Mouse (Mus musculus) intestine, postnatal 0 days (tissue): ENCODE measurements around the gene Gzmd. TPM values are rescaled to one million over a fixed set of nuclear protein-coding genes. Genes with fewer than 3 reads are reported as not detected.
A peak's percentile ranks its signal among the peaks of the same experiment; 100 is the strongest.

Experiments used
- ATAC-seq: fragments of 200-750 bp; cut with Nextera tagmentation; 2 replicates; pipeline ENCODE4 v1.8.0; 2017; ENCODE audit warnings: mild to moderate bottlenecking, moderate TSS enrichment, moderate library complexity
- H3K27ac ChIP-seq: fragments of 300-500 bp; sonication (generic); 2 replicates; pipeline ENCODE4 v1.5.1; 2014; ENCODE audit warnings: mild to moderate bottlenecking, low read depth, low read length, moderate library complexity
- H3K27me3 ChIP-seq: fragments of 300-500 bp; sonication (generic); replicated peaks from 2 replicates; pipeline ENCODE4 v1.6.1; 2014; ENCODE audit warnings: low read length, mixed read lengths; ENCODE audit not compliant: control insufficient read depth, insufficient read depth
- H3K36me3 ChIP-seq: fragments of 300-500 bp; sonication (generic); 2 replicates; pipeline ENCODE4 v1.6.1; 2014; ENCODE audit warnings: mild to moderate bottlenecking, moderate library complexity; ENCODE audit not compliant: control insufficient read depth, insufficient read depth
- H3K4me1 ChIP-seq: fragments of 300-500 bp; sonication (generic); replicated peaks from 2 replicates; pipeline ENCODE4 v1.6.1; 2014; ENCODE audit warnings: antibody characterized with exemption, low read length, mixed read lengths; ENCODE audit not compliant: control insufficient read depth, insufficient read depth
- H3K4me2 ChIP-seq: fragments of 300-500 bp; sonication (generic); replicated peaks from 2 replicates; pipeline ENCODE4 v1.6.1; 2014; ENCODE audit warnings: low read depth, mild to moderate bottlenecking, moderate library complexity
- H3K4me3 ChIP-seq: fragments of 300-500 bp; sonication (generic); 2 replicates; pipeline ENCODE4 v1.5.1; 2014; ENCODE audit warnings: low read depth, low read length
- H3K9ac ChIP-seq: fragments of 300-500 bp; sonication (generic); 2 replicates; pipeline ENCODE4 v1.6.1; 2014; ENCODE audit warnings: mild to moderate bottlenecking, low read depth, low read length
- H3K9me3 ChIP-seq: fragments of 300-500 bp; sonication (generic); 2 replicates; pipeline ENCODE4 v1.6.1; 2016; ENCODE audit warnings: mixed run types; ENCODE audit not compliant: control insufficient read depth
- CTCF ChIP-seq: sonication (generic); IDR thresholded peaks from 2 replicates; pipeline ENCODE4 v1.5.1; 2016; ENCODE audit warnings: low read depth, mild to moderate bottlenecking, control low read depth, antibody characterized with exemption, moderate library complexity
- WGBS: fragments of 180-500 bp; shearing (Covaris S2); extraction: QIAGEN DNeasy Blood & Tissue Kit; methylation state at CpG from one replicate; pipeline ENCODE4 v1.1.7; 2014; 5-methylcytosine and 5-hydroxymethylcytosine counted together
- polyA plus RNA-seq: library from polyadenylated mRNA; unstranded; fragments of >200 nt; fragmentation: Nextera tagmentation; extraction: Ambion mirVana; gene quantifications from 2 replicates; pipeline ENCODE4 v1.2.1, GENCODE M21; 2015

Gene Gzmd
- polyA plus RNA-seq, 1 experiment from 2014 or later = not detected

- no peak for TF ChIP-seq CTCF
- Histone ChIP-seq H3K4me1 (no peaks in the 10 kb centered on the region), H3K9ac (no peak overlapping the region), H3K27ac (no peak overlapping the region), H3K36me3 (no peaks in the 10 kb centered on the region), H3K27me3 (no peaks in the 10 kb centered on the region), H3K9me3 (no peaks in the 10 kb centered on the region), H3K4me3 (no peak overlapping the region), H3K4me2 (no peak overlapping the region)
- ATAC-seq = no peak
- 82% methylated on average over 13 of the region's 13 CpGs for WGBS
These were observed 26.8 kb downstream of the Gzmd start for GRCm38 (mm10) chr14:56105447-56106180.

- no peak overlapping the region for H3K4me3 ChIP-seq
- WGBS = 68% methylated on average over 5 of the region's 5 CpGs
These were observed 27.4 kb downstream of the Gzmd start for GRCm38 (mm10) chr14:56105016-56105415.

DNA sequence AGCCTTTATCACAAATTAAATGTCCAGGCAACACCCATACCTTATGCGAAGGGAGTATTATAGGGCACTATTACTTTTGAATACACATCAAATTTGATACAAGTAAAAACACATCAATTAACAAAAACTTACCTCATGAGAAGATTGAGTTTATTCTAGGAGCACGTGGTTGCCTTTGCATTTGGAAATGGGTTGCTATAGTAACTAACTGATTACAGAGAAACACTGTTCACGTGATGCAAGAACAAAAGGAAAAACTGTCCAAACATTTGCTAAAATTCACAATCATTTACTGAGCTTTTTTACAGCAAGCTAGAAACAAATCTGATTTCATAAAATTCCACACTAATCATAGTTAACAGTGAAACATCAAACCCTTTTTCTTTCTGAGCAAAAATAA, 29.0 kb downstream of the Gzmd start:
- no peak overlapping the region for H3K4me3 ChIP-seq
- H3K4me1 ChIP-seq = no peaks in the 10 kb centered on the region
- no peak overlapping the region for H3K4me2 ChIP-seq
- H3K9ac ChIP-seq = no peak overlapping the region
- H3K9me3 ChIP-seq = no peaks in the 10 kb centered on the region
- no peaks in the 10 kb centered on the region for H3K27me3 ChIP-seq
- no peak for ATAC-seq
- no peak for TF ChIP-seq CTCF
- H3K27ac ChIP-seq = no peak overlapping the region
- no peaks in the 10 kb centered on the region for H3K36me3 ChIP-seq
- WGBS = 59% methylated on average over 3 of the region's 3 CpGs

More at GRCm38 (mm10) chr14:56105016-56105415, 27.4 kb downstream of the Gzmd start:
- Histone ChIP-seq H3K4me1 (no peaks in the 10 kb centered on the region), H3K4me2 (no peak overlapping the region), H3K27ac (no peak overlapping the region), H3K36me3 (no peaks in the 10 kb centered on the region), H3K9ac (no peak overlapping the region), H3K27me3 (no peaks in the 10 kb centered on the region), H3K9me3 (no peaks in the 10 kb centered on the region)
- no peak for ATAC-seq
- no peak for TF ChIP-seq CTCF

DNA sequence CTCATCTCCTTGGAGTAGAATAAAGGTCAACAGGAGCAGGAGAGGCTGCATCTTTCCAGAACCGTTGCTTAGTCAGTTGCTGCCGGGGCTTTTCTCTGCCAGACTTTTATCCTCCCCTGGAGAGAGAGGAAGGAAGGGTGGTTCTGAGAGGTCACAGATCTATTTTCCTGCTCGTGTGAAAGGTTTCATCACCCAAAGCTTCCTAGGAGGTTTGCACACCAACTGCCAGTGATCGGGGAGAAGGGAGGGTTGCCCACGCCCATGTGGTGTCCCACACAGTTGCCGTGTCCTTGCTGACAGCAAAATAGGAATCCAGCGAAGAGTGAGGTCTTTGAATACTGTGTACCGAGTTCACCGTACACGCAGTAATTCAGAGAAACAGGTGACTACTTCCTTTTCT, 30.0 kb downstream of the Gzmd start, which contains the start of gene Ctsg:
TSS of gene Ctsg (minus strand) at position 189 of the 400 bp plus-strand sequence.
- ATAC-seq = no peak
- Histone ChIP-seq H3K27ac (no peak within 1 kb of the TSS), H3K9ac (no peak within 1 kb of the TSS), H3K4me2 (no peak within 1 kb of the TSS), H3K27me3 (no peaks in the 10 kb centered on the region), H3K36me3 (no peaks in the 10 kb centered on the region), H3K4me3 (no peak within 1 kb of the TSS), H3K9me3 (no peaks in the 10 kb centered on the region), H3K4me1 (no peaks in the 10 kb centered on the region)
- TF ChIP-seq CTCF = no peak
- WGBS = 66% methylated on average over 10 of the region's 10 CpGs

DNA sequence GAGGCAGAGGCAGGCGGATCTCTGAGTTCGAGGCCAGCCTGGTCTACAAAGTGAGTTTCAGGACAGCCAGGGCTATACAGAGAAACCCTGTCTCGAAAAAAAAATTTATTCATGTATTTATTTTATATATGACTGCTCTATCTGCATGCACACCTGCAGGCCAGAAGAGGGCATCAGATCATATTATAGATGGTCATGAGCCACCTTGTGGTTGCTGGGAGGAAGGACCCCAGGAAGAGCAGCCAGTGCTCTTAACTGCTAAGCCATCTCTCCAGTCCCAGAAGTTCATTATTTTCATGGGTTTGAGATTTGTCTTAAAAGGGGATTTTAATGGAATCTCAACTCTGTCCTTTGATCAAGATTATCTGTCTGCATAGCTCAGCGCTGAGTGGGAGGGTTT, 33.5 kb downstream of the Gzmd start:
- H3K9ac ChIP-seq = no peak overlapping the region
- no peak overlapping the region for H3K4me3 ChIP-seq
- peak; percentile 68 for TF ChIP-seq CTCF

DNA sequence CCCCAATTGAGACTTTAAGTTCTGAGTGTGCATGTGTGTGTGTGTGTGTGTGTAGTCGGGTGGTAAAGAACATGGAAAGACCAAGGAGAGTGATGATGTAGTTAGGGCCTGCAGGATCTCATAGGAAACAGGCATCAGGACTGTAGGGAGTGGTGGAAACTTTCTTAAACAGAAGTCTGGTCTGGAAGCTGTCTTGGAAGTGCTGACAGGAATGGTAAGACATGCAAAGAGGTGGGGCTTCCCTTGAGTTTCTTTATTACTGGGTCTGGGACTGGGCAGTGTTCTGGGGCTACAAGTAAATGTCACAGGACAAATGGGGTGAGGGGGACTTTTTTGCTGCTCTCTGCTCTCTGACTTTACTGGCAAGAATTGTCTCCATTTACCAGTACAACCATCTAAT, 34.8 kb downstream of the Gzmd start:
- no peaks in the 10 kb centered on the region for H3K4me1 ChIP-seq
- TF ChIP-seq CTCF = no peak
- no peak overlapping the region for H3K4me2 ChIP-seq
- H3K36me3 ChIP-seq = no peaks in the 10 kb centered on the region
- ATAC-seq = no peak
- no peak overlapping the region for H3K27ac ChIP-seq
- H3K4me3 ChIP-seq = no peak overlapping the region
- 68% methylated on average over 1 of the region's 1 CpGs for WGBS
- no peak overlapping the region for H3K9ac ChIP-seq
- H3K9me3 ChIP-seq = no peaks in the 10 kb centered on the region
- H3K27me3 ChIP-seq = no peaks in the 10 kb centered on the region

More for the DNA sequence above, 33.5 kb downstream of the Gzmd start:
- Histone ChIP-seq H3K27ac (no peak overlapping the region), H3K9me3 (no peaks in the 10 kb centered on the region), H3K36me3 (no peaks in the 10 kb centered on the region), H3K27me3 (no peaks in the 10 kb centered on the region), H3K4me2 (no peak overlapping the region), H3K4me1 (no peaks in the 10 kb centered on the region)
- WGBS = 79% methylated on average over 4 of the region's 4 CpGs
- ATAC-seq = no peak
